Mouse (Mus musculus) stomach, embryonic 16.5 days (tissue): ENCODE results near the gene Wdr27. TPM values are rescaled to one million over a fixed set of nuclear protein-coding genes. Genes with fewer than 3 reads are reported as not detected.

ENCODE experiments used
- ATAC-seq: fragments of 200-750 bp; cut with Nextera tagmentation; 2 replicates; pipeline ENCODE4 v1.8.0; 2017; ENCODE audit warnings: moderate number of reproducible peaks, moderate TSS enrichment; ENCODE audit not compliant: insufficient read depth, low FRiP score
- H3K27ac ChIP-seq: fragments of 300-500 bp; sonication (generic); 2 replicates; pipeline ENCODE4 v1.5.1; 2014; ENCODE audit warnings: low read length
- H3K27me3 ChIP-seq: fragments of 300-500 bp; sonication (generic); 2 replicates; pipeline ENCODE4 v1.6.1; 2014; ENCODE audit warnings: low read length, control low read depth, mixed read lengths; ENCODE audit not compliant: control insufficient read depth, insufficient read depth
- H3K36me3 ChIP-seq: fragments of 300-500 bp; sonication (generic); 2 replicates; pipeline ENCODE4 v1.6.1; 2014; ENCODE audit warnings: low read length; ENCODE audit not compliant: control insufficient read depth, insufficient read depth
- H3K4me1 ChIP-seq: fragments of 300-500 bp; sonication (generic); 2 replicates; pipeline ENCODE4 v1.6.1; 2014; ENCODE audit warnings: low read length, control low read depth, mixed read lengths; ENCODE audit not compliant: control insufficient read depth, insufficient read depth
- H3K4me2 ChIP-seq: fragments of 300-500 bp; sonication (generic); 2 replicates; pipeline ENCODE4 v1.6.1; 2014; ENCODE audit warnings: low read depth, low read length, mixed read lengths
- H3K4me3 ChIP-seq: fragments of 300-500 bp; sonication (generic); replicated peaks from 2 replicates; pipeline ENCODE4 v1.5.1; 2014; ENCODE audit warnings: mild to moderate bottlenecking, low read length
- H3K9ac ChIP-seq: fragments of 300-500 bp; sonication (generic); 2 replicates; pipeline ENCODE4 v1.6.1; 2014; ENCODE audit warnings: low read length
- H3K9me3 ChIP-seq: fragments of 300-500 bp; sonication (generic); replicated peaks from 2 replicates; pipeline ENCODE4 v1.6.1; 2016; ENCODE audit warnings: low read length, control low read depth; ENCODE audit not compliant: control insufficient read depth
- WGBS: fragments of 180-500 bp; shearing (Covaris S2); extraction: QIAGEN DNeasy Blood & Tissue Kit; methylation state at CpG from one replicate; pipeline ENCODE4 v1.1.7; 2014; 5-methylcytosine and 5-hydroxymethylcytosine counted together
- polyA plus RNA-seq: library from polyadenylated mRNA; unstranded; fragments of >200 nt; fragmentation: Nextera tagmentation; extraction: Ambion mirVana; gene quantifications from 2 replicates; pipeline ENCODE4 v1.2.1, GENCODE M21; 2015

Wdr27 gene
- polyA plus RNA-seq, 1 experiment from 2014 or later, result 6.2 TPM

GRCm38 (mm10) chr17:14886933-14887332 lies 56.0 kb downstream of the Wdr27 start:
- Histone ChIP-seq H3K4me2 (no peak overlapping the region), H3K27ac (no peak overlapping the region), H3K9me3 (no peaks in the 10 kb centered on the region), H3K9ac (no peak overlapping the region), H3K4me1 (peaks cover 12% of the 10 kb centered on the region; the same call in 1 of the 2 replicates), H3K36me3 (no peaks in the 10 kb centered on the region), H3K27me3 (no peaks in the 10 kb centered on the region), H3K4me3 (no peak overlapping the region)
- ATAC-seq, result peak; percentile 33; the same call in 1 of the 2 replicates
- 38% methylated on average over 2 of the region's 2 CpGs for WGBS

GRCm38 (mm10) chr17:14874656-14875204 lies 68.2 kb downstream of the Wdr27 start:
- Histone ChIP-seq H3K4me1 (no peaks in the 10 kb centered on the region), H3K4me2 (no peak overlapping the region), H3K27me3 (no peaks in the 10 kb centered on the region), H3K36me3 (no peaks in the 10 kb centered on the region), H3K4me3 (no peak overlapping the region), H3K27ac (no peak overlapping the region), H3K9ac (no peak overlapping the region), H3K9me3 (no peaks in the 10 kb centered on the region)
- ATAC-seq, result peak; percentile 44; the same call in 1 of the 2 replicates
- 63% methylated on average over 2 of the region's 2 CpGs for WGBS

- H3K9me3 ChIP-seq, result no peaks in the 10 kb centered on the region
- H3K4me3 ChIP-seq, result no peak overlapping the region
- no peaks in the 10 kb centered on the region for H3K27me3 ChIP-seq
- H3K4me1 ChIP-seq, result no peaks in the 10 kb centered on the region
- ATAC-seq, result no peak
- no peak overlapping the region for H3K9ac ChIP-seq
- WGBS, result 74% methylated on average over 1 of the region's 1 CpGs
- H3K27ac ChIP-seq, result no peak overlapping the region
- H3K4me2 ChIP-seq, result no peak overlapping the region
- no peaks in the 10 kb centered on the region for H3K36me3 ChIP-seq
Observed at GRCm38 (mm10) chr17:14860220-14860619, 82.7 kb downstream of the Wdr27 start.

- Histone ChIP-seq H3K36me3 (no peaks in the 10 kb centered on the region), H3K4me3 (no peak overlapping the region), H3K27ac (no peak overlapping the region), H3K9me3 (no peaks in the 10 kb centered on the region), H3K4me1 (0 out of 2 replicates have a peak, but pooled peaks cover 2% of the 10 kb centered on the region), H3K9ac (no peak overlapping the region), H3K27me3 (no peaks in the 10 kb centered on the region), H3K4me2 (no peak overlapping the region)
- ATAC-seq, result no peak
- WGBS, result 79% methylated on average over 2 of the region's 3 CpGs
Observed at GRCm38 (mm10) chr17:14847709-14848108, 95.2 kb downstream of the Wdr27 start.

GRCm38 (mm10) chr17:14846880-14847279 lies 96.1 kb downstream of the Wdr27 start:
- no peak for ATAC-seq
- H3K36me3 ChIP-seq, result no peaks in the 10 kb centered on the region
- H3K27ac ChIP-seq, result no peak overlapping the region

GRCm38 (mm10) chr17:14826715-14827295 lies 116.2 kb downstream of the Wdr27 start:
- H3K27ac ChIP-seq, result no peak overlapping the region
- no peaks in the 10 kb centered on the region for H3K9me3 ChIP-seq
- no peak overlapping the region for H3K9ac ChIP-seq
- no peak overlapping the region for H3K4me3 ChIP-seq
- no peak overlapping the region for H3K4me2 ChIP-seq
- 66% methylated on average over 6 of the region's 6 CpGs for WGBS
- no peaks in the 10 kb centered on the region for H3K36me3 ChIP-seq
- no peak for ATAC-seq
- H3K4me1 ChIP-seq, result no peaks in the 10 kb centered on the region
- H3K27me3 ChIP-seq, result no peaks in the 10 kb centered on the region

More at GRCm38 (mm10) chr17:14846880-14847279, 96.1 kb downstream of the Wdr27 start:
- Histone ChIP-seq H3K4me3 (no peak overlapping the region), H3K9ac (no peak overlapping the region), H3K4me1 (0 out of 2 replicates have a peak, but pooled peaks cover 2% of the 10 kb centered on the region), H3K9me3 (no peaks in the 10 kb centered on the region), H3K4me2 (no peak overlapping the region), H3K27me3 (no peaks in the 10 kb centered on the region)
- WGBS, result 47% methylated on average over 5 of the region's 5 CpGs

- no peak overlapping the region for H3K27ac ChIP-seq
- ATAC-seq, result peak; percentile 50; the same call in 1 of the 2 replicates
- 60% methylated on average over 5 of the region's 5 CpGs for WGBS
- no peak overlapping the region for H3K4me2 ChIP-seq
- H3K9ac ChIP-seq, result no peak overlapping the region
- H3K4me3 ChIP-seq, result no peak overlapping the region
- H3K27me3 ChIP-seq, result no peaks in the 10 kb centered on the region
- no peaks in the 10 kb centered on the region for H3K4me1 ChIP-seq
- H3K9me3 ChIP-seq, result no peaks in the 10 kb centered on the region
- no peaks in the 10 kb centered on the region for H3K36me3 ChIP-seq
Observed at GRCm38 (mm10) chr17:14824938-14825337, 118.0 kb downstream of the Wdr27 start.

- H3K36me3 ChIP-seq, result no peaks in the 10 kb centered on the region
- no peak overlapping the region for H3K9ac ChIP-seq
- H3K9me3 ChIP-seq, result no peaks in the 10 kb centered on the region
- ATAC-seq, result no peak
- no peak overlapping the region for H3K4me3 ChIP-seq
- no peak overlapping the region for H3K4me2 ChIP-seq
- WGBS, result 71% methylated on average over 2 of the region's 2 CpGs
- H3K27ac ChIP-seq, result no peak overlapping the region
- H3K27me3 ChIP-seq, result no peaks in the 10 kb centered on the region
- H3K4me1 ChIP-seq, result no peaks in the 10 kb centered on the region
Observed at GRCm38 (mm10) chr17:14817975-14818374, 125.0 kb downstream of the Wdr27 start.

GRCm38 (mm10) chr17:14816107-14816506 lies 126.9 kb downstream of the Wdr27 start:
- Histone ChIP-seq H3K9ac (no peak overlapping the region), H3K9me3 (no peaks in the 10 kb centered on the region), H3K4me3 (no peak overlapping the region), H3K27ac (no peak overlapping the region), H3K4me1 (no peaks in the 10 kb centered on the region), H3K36me3 (no peaks in the 10 kb centered on the region), H3K27me3 (no peaks in the 10 kb centered on the region), H3K4me2 (no peak overlapping the region)
- no peak for ATAC-seq
- WGBS, result 79% methylated on average over 3 of the region's 3 CpGs
